Mouse (Mus musculus) midbrain, embryonic 10.5 days (tissue): ENCODE results near the gene Trpm4. TPM values are rescaled to one million over a fixed set of nuclear protein-coding genes. Genes with fewer than 3 reads are reported as not detected.

ENCODE experiments used
- DNase-seq: peaks from one replicate; pipeline ENCODE4 v3.0.0-alpha.2; 2017; ENCODE audit warnings: low spot score
- H3K27ac ChIP-seq: fragments of 300-500 bp; sonication (generic); replicated peaks from 2 replicates; pipeline ENCODE4 v1.5.1; 2016; ENCODE audit warnings: mild to moderate bottlenecking
- H3K27me3 ChIP-seq: fragments of 300-500 bp; sonication (generic); 2 replicates; pipeline ENCODE4 v1.6.1; 2016; ENCODE audit warnings: low read depth, mild to moderate bottlenecking; ENCODE audit not compliant: poor library complexity, severe bottlenecking
- H3K36me3 ChIP-seq: fragments of 300-500 bp; sonication (generic); 2 replicates; pipeline ENCODE4 v1.6.1; 2016; ENCODE audit warnings: mild to moderate bottlenecking, moderate library complexity
- H3K4me1 ChIP-seq: fragments of 300-500 bp; sonication (generic); 2 replicates; pipeline ENCODE4 v1.6.1; 2016
- H3K4me3 ChIP-seq: fragments of 300-500 bp; sonication (generic); 2 replicates; pipeline ENCODE4 v1.5.1; 2016; ENCODE audit warnings: mild to moderate bottlenecking, moderate library complexity
- H3K9me3 ChIP-seq: fragments of 300-500 bp; sonication (generic); replicated peaks from 2 replicates; pipeline ENCODE4 v1.6.1; 2016; ENCODE audit warnings: mild to moderate bottlenecking
- WGBS: fragments of 180-500 bp; shearing (Covaris S2); methylation state at CpG from one replicate; pipeline ENCODE4 v1.1.7; 2016; 5-methylcytosine and 5-hydroxymethylcytosine counted together
- polyA plus RNA-seq: library from polyadenylated mRNA; unstranded; fragments of >200 nt; fragmentation: Nextera tagmentation; extraction: Ambion mirVana; gene quantifications from 2 replicates; pipeline ENCODE4 v1.2.1, GENCODE M21; 2016

The Trpm4 gene
- polyA plus RNA-seq, 1 experiment from 2014 or later, result 7.0 TPM

DNA sequence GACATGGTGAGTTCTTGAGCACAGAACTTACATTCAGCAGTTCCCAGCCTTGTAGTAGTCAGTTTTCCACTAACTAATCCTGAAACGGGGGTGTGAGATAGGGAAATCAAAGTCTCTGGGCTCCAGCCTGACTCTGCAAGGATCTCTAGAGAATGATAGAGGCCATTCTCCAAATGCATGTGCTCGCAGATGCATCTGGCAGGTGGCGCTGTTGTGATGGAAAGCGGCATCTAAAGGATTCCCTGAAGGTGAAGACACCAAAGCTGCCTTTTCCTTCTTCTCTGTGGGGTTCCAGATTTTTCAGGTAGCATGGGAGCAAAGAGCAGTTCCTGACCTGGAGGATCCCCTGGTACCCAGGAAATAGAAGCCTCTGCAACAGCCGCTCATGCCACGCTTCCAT, 33.3 kb downstream of the Trpm4 start:
- H3K27me3 ChIP-seq, result no peaks in the 10 kb centered on the region; the same call in 1 of the 2 replicates
- WGBS, result 15% methylated on average over 6 of the region's 6 CpGs

GRCm38 (mm10) chr7:45299752-45300151, 33.8 kb downstream of the Trpm4 start:
- Histone ChIP-seq H3K9me3 (no peaks in the 10 kb centered on the region), H3K27me3 (no peaks in the 10 kb centered on the region; the same call in 1 of the 2 replicates), H3K36me3 (no peaks in the 10 kb centered on the region), H3K27ac (no peak overlapping the region), H3K4me3 (no peak overlapping the region), H3K4me1 (peaks cover 14% of the 10 kb centered on the region)
- peak; percentile 59 for DNase-seq
- WGBS, result 16% methylated on average over 5 of the region's 5 CpGs

More for the DNA sequence above, 33.3 kb downstream of the Trpm4 start:
- H3K4me3 ChIP-seq, result peak overlapping the region; percentile 20; the same call in 1 of the 2 replicates
- DNase-seq, result peak; percentile 49
- H3K4me1 ChIP-seq, result peaks cover 19% of the 10 kb centered on the region
- H3K9me3 ChIP-seq, result no peaks in the 10 kb centered on the region
- H3K27ac ChIP-seq, result no peak overlapping the region
- no peaks in the 10 kb centered on the region for H3K36me3 ChIP-seq

DNA sequence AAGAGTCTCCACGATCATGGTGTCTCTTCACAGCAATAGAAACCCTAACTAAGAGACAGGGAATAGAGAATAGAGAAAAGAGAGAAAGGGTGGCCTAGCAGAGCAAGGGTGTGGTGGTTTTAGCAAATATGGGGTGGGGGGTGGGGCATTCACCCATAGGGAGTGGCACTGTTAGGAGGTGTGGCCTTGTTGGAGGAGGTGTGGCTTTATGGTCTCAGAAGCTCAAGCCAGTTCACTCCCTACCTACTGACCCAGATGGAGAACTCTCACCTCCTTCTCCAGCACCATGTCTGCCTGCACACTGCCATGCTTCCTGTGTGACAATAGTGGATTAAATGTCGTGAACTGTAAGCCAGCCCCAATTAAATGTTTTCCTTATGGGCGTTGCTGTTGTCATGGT, 36.0 kb downstream of the Trpm4 start:
- WGBS, result 60% methylated on average over 3 of the region's 3 CpGs
- H3K27ac ChIP-seq, result no peak overlapping the region
- DNase-seq, result no peak
- no peaks in the 10 kb centered on the region for H3K9me3 ChIP-seq
- H3K4me3 ChIP-seq, result no peak overlapping the region
- no peaks in the 10 kb centered on the region; the same call in 1 of the 2 replicates for H3K27me3 ChIP-seq
- peaks cover 8% of the 10 kb centered on the region; the same call in 1 of the 2 replicates for H3K4me1 ChIP-seq
- no peaks in the 10 kb centered on the region for H3K36me3 ChIP-seq

- H3K4me3 ChIP-seq, result no peak overlapping the region
- peaks cover 8% of the 10 kb centered on the region; the same call in 1 of the 2 replicates for H3K4me1 ChIP-seq
- no peaks in the 10 kb centered on the region for H3K9me3 ChIP-seq
- no peak for DNase-seq
- H3K27ac ChIP-seq, result no peak overlapping the region
- H3K36me3 ChIP-seq, result no peaks in the 10 kb centered on the region
- no peaks in the 10 kb centered on the region; the same call in 1 of the 2 replicates for H3K27me3 ChIP-seq
- 93% methylated on average over 1 of the region's 1 CpGs for WGBS
Measured at GRCm38 (mm10) chr7:45296626-45297025, 37.0 kb downstream of the Trpm4 start.

- Histone ChIP-seq H3K27ac (no peak overlapping the region), H3K9me3 (no peaks in the 10 kb centered on the region), H3K4me3 (no peak overlapping the region), H3K36me3 (no peaks in the 10 kb centered on the region), H3K4me1 (no peaks in the 10 kb centered on the region), H3K27me3 (no peaks in the 10 kb centered on the region)
- no peak for DNase-seq
- WGBS, result 93% methylated on average over 13 of the region's 13 CpGs
Measured at GRCm38 (mm10) chr7:45286486-45286885, 47.1 kb downstream of the Trpm4 start.

- Histone ChIP-seq H3K4me3 (peak within 1 kb of the TSS; percentile 53), H3K9me3 (no peaks in the 10 kb centered on the region), H3K27me3 (peaks cover 12% of the 10 kb centered on the region), H3K27ac (peak within 1 kb of the TSS; percentile 60; the same call in 1 of the 2 replicates), H3K4me1 (peaks cover 5% of the 10 kb centered on the region), H3K36me3 (no peaks in the 10 kb centered on the region)
- 7% methylated on average over 44 of the region's 44 CpGs for WGBS
- peak; percentile 72 for DNase-seq
Measured at GRCm38 (mm10) chr7:45277136-45277760, 56.3 kb downstream of the Trpm4 start, which contains the start of gene Slc6a21. TSS of gene Slc6a21 (plus strand) at chr7:45277513.

- 89% methylated on average over 8 of the region's 8 CpGs for WGBS
- no peak overlapping the region for H3K27ac ChIP-seq
- H3K27me3 ChIP-seq, result peaks cover 12% of the 10 kb centered on the region
- no peak overlapping the region for H3K4me3 ChIP-seq
- peaks cover 5% of the 10 kb centered on the region for H3K4me1 ChIP-seq
- no peaks in the 10 kb centered on the region for H3K36me3 ChIP-seq
- peaks cover 3% of the 10 kb centered on the region; the same call in 1 of the 2 replicates for H3K9me3 ChIP-seq
- no peak for DNase-seq
Measured at GRCm38 (mm10) chr7:45273672-45274071, 59.9 kb downstream of the Trpm4 start.

DNA sequence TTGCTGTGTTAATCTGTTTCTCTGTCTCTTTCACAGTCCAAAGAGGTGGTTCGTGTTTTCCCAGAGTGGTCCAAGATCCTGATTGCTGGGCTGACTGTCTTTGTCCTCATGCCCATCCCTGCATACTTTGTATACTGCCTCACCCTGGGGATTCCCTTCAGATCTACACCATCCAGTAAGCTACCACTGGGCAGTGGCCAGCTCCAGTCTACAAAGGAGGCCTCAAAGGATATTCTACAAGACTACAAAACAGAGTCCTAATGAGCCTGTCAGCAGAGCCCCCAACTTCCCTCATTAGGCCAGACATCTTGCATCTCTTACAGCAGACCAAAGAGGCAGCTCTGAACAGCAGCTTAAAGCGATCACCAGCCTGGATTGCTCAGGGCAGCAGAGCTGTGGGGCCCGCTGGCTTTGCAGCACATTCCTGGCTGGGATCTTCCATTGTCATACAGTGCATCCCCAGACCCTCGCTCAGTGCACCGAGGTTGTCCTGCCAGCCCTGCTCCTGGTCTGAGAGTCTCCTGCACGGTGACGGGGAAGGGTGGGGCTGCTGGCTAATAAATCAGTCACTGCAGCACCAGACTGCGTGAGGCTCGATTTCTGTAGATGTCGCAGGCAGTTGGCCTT, 60.7 kb downstream of the Trpm4 start:
- 0 out of 2 replicates have a peak overlapping the region, but pooled peaks have one; percentile 28 for H3K27ac ChIP-seq

GRCm38 (mm10) chr7:45265518-45265917, 68.1 kb downstream of the Trpm4 start:
- H3K9me3 ChIP-seq, result no peaks in the 10 kb centered on the region
- H3K27ac ChIP-seq, result no peak overlapping the region
- 71% methylated on average over 1 of the region's 1 CpGs for WGBS
- H3K4me1 ChIP-seq, result peaks cover 6% of the 10 kb centered on the region
- DNase-seq, result no peak
- H3K27me3 ChIP-seq, result peaks cover 12% of the 10 kb centered on the region
- H3K36me3 ChIP-seq, result no peaks in the 10 kb centered on the region
- no peak overlapping the region for H3K4me3 ChIP-seq

More for the DNA sequence above, 60.7 kb downstream of the Trpm4 start:
- H3K4me3 ChIP-seq, result no peak overlapping the region
- peaks cover 20% of the 10 kb centered on the region for H3K27me3 ChIP-seq
- H3K36me3 ChIP-seq, result no peaks in the 10 kb centered on the region
- H3K9me3 ChIP-seq, result peaks cover 3% of the 10 kb centered on the region; the same call in 1 of the 2 replicates
- 71% methylated on average over 10 of the region's 10 CpGs for WGBS
- peaks cover 9% of the 10 kb centered on the region for H3K4me1 ChIP-seq
- no peak for DNase-seq

DNA sequence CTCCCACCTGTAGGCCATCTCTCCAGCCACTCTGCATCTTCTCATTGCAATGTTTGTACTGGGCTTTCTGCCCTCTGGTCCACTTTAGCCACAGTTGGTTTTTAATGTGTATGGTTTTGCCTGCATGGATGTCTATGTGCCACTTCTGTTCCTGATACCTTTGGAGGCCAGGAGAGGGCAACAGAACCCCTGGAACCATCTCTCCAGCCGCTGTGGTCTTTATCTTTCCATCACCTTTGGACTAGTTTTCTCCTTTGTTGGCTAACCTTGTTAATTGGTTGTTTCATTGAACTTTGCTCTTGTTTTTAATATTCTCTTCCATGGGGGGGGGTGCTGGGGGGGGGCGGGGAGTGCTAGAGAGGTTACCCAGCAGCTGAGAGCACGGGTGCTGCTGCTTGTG, 69.2 kb downstream of the Trpm4 start:
- H3K27ac ChIP-seq, result no peak overlapping the region
- H3K27me3 ChIP-seq, result peaks cover 12% of the 10 kb centered on the region
- H3K36me3 ChIP-seq, result no peaks in the 10 kb centered on the region
- 68% methylated on average over 3 of the region's 3 CpGs for WGBS
- H3K9me3 ChIP-seq, result no peaks in the 10 kb centered on the region
- no peak overlapping the region for H3K4me3 ChIP-seq
- peaks cover 6% of the 10 kb centered on the region for H3K4me1 ChIP-seq
- no peak for DNase-seq

DNA sequence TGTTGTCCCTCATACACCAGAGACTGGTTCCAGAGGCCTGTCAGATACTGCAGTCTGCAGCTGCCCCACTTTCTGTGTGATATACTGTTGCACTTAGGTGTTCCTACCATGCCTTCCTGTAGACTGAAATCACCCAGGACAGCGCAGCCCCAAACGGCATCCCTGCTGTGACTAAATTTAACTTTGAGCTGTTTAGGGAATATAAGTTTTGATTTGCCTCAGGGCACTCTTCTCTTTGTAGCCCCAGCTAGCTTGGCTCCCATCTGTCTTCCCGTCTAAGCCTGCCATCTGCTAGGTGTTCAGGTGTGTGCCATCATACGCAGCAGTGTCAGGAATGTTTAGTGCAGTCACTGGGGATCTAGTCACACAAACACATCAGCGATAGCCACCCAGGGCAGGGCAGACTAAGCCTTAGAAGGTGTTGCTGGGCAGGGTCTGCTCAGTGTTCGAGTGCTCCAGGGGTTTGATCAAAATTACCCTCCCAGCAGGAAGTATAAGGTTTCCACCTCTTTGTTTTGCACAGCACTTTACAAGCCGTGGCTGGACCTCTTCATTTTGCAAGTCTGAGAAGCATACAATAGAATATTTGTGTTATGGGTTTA, 70.5 kb downstream of the Trpm4 start:
- Histone ChIP-seq H3K27ac (no peak overlapping the region), H3K36me3 (no peaks in the 10 kb centered on the region), H3K9me3 (no peaks in the 10 kb centered on the region), H3K27me3 (peaks cover 7% of the 10 kb centered on the region), H3K4me3 (no peak overlapping the region), H3K4me1 (peaks cover 4% of the 10 kb centered on the region)
- WGBS, result 82% methylated on average over 7 of the region's 7 CpGs
- DNase-seq, result no peak

DNA sequence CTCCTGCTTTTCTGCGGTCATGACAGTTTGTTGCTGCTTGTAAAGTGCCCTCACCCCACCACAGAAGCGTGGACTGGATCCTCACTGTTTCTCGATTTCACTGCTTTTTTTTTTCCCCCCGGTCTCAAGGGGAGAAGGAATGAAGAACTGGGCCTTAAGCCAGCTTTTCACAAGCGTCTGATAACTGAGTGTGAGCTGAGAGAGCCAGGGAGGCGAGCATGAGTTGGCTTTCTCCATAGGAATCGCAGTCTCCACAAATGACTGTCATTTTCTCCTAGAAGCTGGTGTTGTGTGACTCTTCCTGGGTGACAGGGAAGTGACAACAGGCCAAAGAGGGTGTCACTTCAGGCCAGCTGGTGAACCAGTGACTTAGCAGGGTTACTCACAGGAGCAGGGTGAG, 71.3 kb downstream of the Trpm4 start:
- H3K4me3 ChIP-seq, result no peak overlapping the region
- DNase-seq, result no peak
- WGBS, result 74% methylated on average over 7 of the region's 7 CpGs

More for the DNA sequence above, 71.3 kb downstream of the Trpm4 start:
- Histone ChIP-seq H3K36me3 (no peaks in the 10 kb centered on the region), H3K9me3 (no peaks in the 10 kb centered on the region), H3K27ac (no peak overlapping the region), H3K4me1 (0 out of 2 replicates have a peak, but pooled peaks cover 4% of the 10 kb centered on the region), H3K27me3 (no peaks in the 10 kb centered on the region; the same call in 1 of the 2 replicates)
